18 mouse cellular contexts compared by ENCODE assay signal in genomic region chr10:51526633-51527032, GRCm38 (mm10). TPM values are rescaled to one million over a fixed set of nuclear protein-coding genes. Genes with fewer than 3 reads are reported as not detected.
DNase-seq lines count a peak whose midpoint lies in the region; ATAC-seq and TF ChIP-seq lines count a peak whose summit lies in the region.
"Had no signal": no experiment of that assay in that cellular context is flagged by ENCODE, and none has a peak within 500 bp of the region (broad histone marks: within the 10 kb centered on the region; RNA-seq: fewer than 3 reads in every experiment).

No protein-coding gene starts in this region.

- no peak overlapping the region for H3K27ac ChIP-seq in liver, embryonic 15.5 days (replicated peaks)
- no peak overlapping the region for H3K27ac ChIP-seq in liver, embryonic 11.5 days (ENCODE audit: low read depth, low read length)
- peak overlapping the region; percentile 94 for H3K27ac ChIP-seq in bone marrow macrophage, adult 2 months (ENCODE audit: insufficient read depth, low read depth, low read length)
- H3K27ac ChIP-seq in small intestine, adult 2 months (ENCODE audit: insufficient read depth, low read depth, low read length), result peak overlapping the region; percentile 47
- H3K27ac ChIP-seq: embryonic facial prominence, embryonic 12.5 days; forebrain, embryonic 15.5 days; heart, embryonic 15.5 days; hindbrain, embryonic 13.5 days had no signal

- TF ChIP-seq CTCF in C2C12 (IDR thresholded peaks at IDR 0.05; ENCODE audit: control insufficient read depth, insufficient read depth, insufficient read length), result no peak
- TF ChIP-seq CTCF in bone marrow macrophage, adult 2 months (IDR thresholded peaks at IDR 0.05; ENCODE audit: low read depth, low read length), result no peak
- TF ChIP-seq CTCF in small intestine, adult 2 months (IDR thresholded peaks at IDR 0.05; ENCODE audit: extremely low read depth, insufficient read length, insufficient replicate concordance, low read depth, low read length), result no peak

- no peak overlapping the region for H3K4me2 ChIP-seq in liver, embryonic 15.5 days
- H3K4me2 ChIP-seq in liver, embryonic 11.5 days, result no peak overlapping the region
- H3K4me2 ChIP-seq: embryonic facial prominence, embryonic 12.5 days; forebrain, embryonic 15.5 days; heart, embryonic 11.5 days; heart, embryonic 15.5 days; hindbrain, embryonic 13.5 days had no signal

- WGBS in liver, embryonic 15.5 days (ENCODE audit: insufficient replicate concordance), result 69% methylated on average over 4 of the region's 4 CpGs
- whole genome bisulfite sequencing in liver, embryonic 11.5 days, result 67% methylated on average over 4 of the region's 4 CpGs
- WGBS in small intestine, adult 2 months, result 66% methylated on average over 4 of the region's 4 CpGs

- H3K9ac ChIP-seq in liver, embryonic 15.5 days, result no peak overlapping the region
- no peak overlapping the region for H3K9ac ChIP-seq in liver, embryonic 11.5 days (ENCODE audit: low read depth, low read length)
- H3K9ac ChIP-seq: embryonic facial prominence, embryonic 12.5 days; forebrain, embryonic 15.5 days; heart, embryonic 15.5 days; hindbrain, embryonic 13.5 days had no signal

- peak overlapping the region; percentile 22; the same call in 1 of the 2 replicates for H3K4me3 ChIP-seq in liver, embryonic 15.5 days (replicated peaks)
- H3K4me3 ChIP-seq in liver, embryonic 11.5 days (ENCODE audit: low read depth, low read length), result no peak overlapping the region
- no peak overlapping the region for H3K4me3 ChIP-seq in C2C12 (ENCODE audit: insufficient read depth, poor library complexity, severe bottlenecking)
- H3K4me3 ChIP-seq in bone marrow macrophage, adult 2 months (ENCODE audit: insufficient read depth, low read length), result peak overlapping the region; percentile 93
- peak overlapping the region; percentile 39; the same call in 1 of the 2 replicates for H3K4me3 ChIP-seq in small intestine, adult 2 months (ENCODE audit: low read depth, low read length)
- H3K4me3 ChIP-seq: embryonic facial prominence, embryonic 12.5 days; forebrain, embryonic 15.5 days; heart, embryonic 15.5 days; hindbrain, embryonic 13.5 days had no signal

- no peaks in the 10 kb centered on the region for H3K9me3 ChIP-seq in liver, embryonic 15.5 days (replicated peaks)
- no peaks in the 10 kb centered on the region for H3K9me3 ChIP-seq in liver, embryonic 11.5 days (ENCODE audit: control insufficient read depth, low read length)
- H3K9me3 ChIP-seq: embryonic facial prominence, embryonic 12.5 days; forebrain, embryonic 15.5 days; heart, embryonic 15.5 days; hindbrain, embryonic 13.5 days had no signal

- no peak overlapping the region for H3ac ChIP-seq in C2C12 (ENCODE audit: control insufficient read depth, insufficient read length, low read depth)

- H3K36me3 ChIP-seq in liver, embryonic 15.5 days (replicated peaks), result no peaks in the 10 kb centered on the region
- H3K36me3 ChIP-seq in liver, embryonic 11.5 days (ENCODE audit: control insufficient read depth, insufficient read depth, low read length), result no peaks in the 10 kb centered on the region
- no peaks in the 10 kb centered on the region for H3K36me3 ChIP-seq in C2C12 (ENCODE audit: control insufficient read depth, insufficient read depth)
- H3K36me3 ChIP-seq in small intestine, adult 2 months (ENCODE audit: control insufficient read depth, insufficient read depth, low read length), result no peaks in the 10 kb centered on the region
- H3K36me3 ChIP-seq: embryonic facial prominence, embryonic 12.5 days; forebrain, embryonic 15.5 days; heart, embryonic 15.5 days; hindbrain, embryonic 13.5 days had no signal

- no peaks in the 10 kb centered on the region for H3K79me2 ChIP-seq in C2C12 (ENCODE audit: control insufficient read depth, insufficient read depth)

- no peak for TF ChIP-seq POLR2A in bone marrow macrophage, adult 2 months (IDR thresholded peaks at IDR 0.05; ENCODE audit: borderline replicate concordance, low read depth, low read length)
- TF ChIP-seq POLR2A in small intestine, adult 2 months (IDR thresholded peaks at IDR 0.05; ENCODE audit: low read depth, low read length), result no peak

- ATAC-seq in liver, embryonic 15.5 days (ENCODE audit: insufficient read depth), result no peak
- ATAC-seq in liver, embryonic 11.5 days (replicated peaks; ENCODE audit: low FRiP score), result no peak
- ATAC-seq: forebrain, embryonic 15.5 days had no signal

- H3K79me3 ChIP-seq in C2C12 (ENCODE audit: low read depth), result no peaks in the 10 kb centered on the region

- H3K27me3 ChIP-seq in liver, embryonic 15.5 days, result no peaks in the 10 kb centered on the region
- H3K27me3 ChIP-seq in liver, embryonic 11.5 days (replicated peaks; ENCODE audit: control insufficient read depth, insufficient read depth, low read length), result no peaks in the 10 kb centered on the region
- H3K27me3 ChIP-seq in C2C12 (ENCODE audit: control insufficient read depth, insufficient read depth, insufficient read length), result no peaks in the 10 kb centered on the region
- H3K27me3 ChIP-seq in small intestine, adult 2 months (ENCODE audit: control insufficient read depth, insufficient read depth, low read length), result no peaks in the 10 kb centered on the region
- H3K27me3 ChIP-seq: embryonic facial prominence, embryonic 12.5 days; forebrain, embryonic 15.5 days; heart, embryonic 15.5 days; hindbrain, embryonic 13.5 days had no signal

- DNase-seq in liver, embryonic 11.5 days (ENCODE audit: low spot score), result no peak
- no peak for DNase-seq in embryo, embryonic 10 days (ENCODE audit: low spot score)
- DNase-seq: adrenal gland, postnatal 10 days; cerebellum, adult 8-10 months; cerebellum, postnatal 14 days; gastrocnemius, postnatal 36 days; heart, adult 18-20 months; heart, postnatal 14 days had no signal

- H3K4me1 ChIP-seq in liver, embryonic 15.5 days (replicated peaks), result peaks cover 4% of the 10 kb centered on the region
- H3K4me1 ChIP-seq in liver, embryonic 11.5 days (replicated peaks; ENCODE audit: control insufficient read depth, insufficient read depth, low read length), result no peaks in the 10 kb centered on the region
- H3K4me1 ChIP-seq in bone marrow macrophage, adult 2 months (ENCODE audit: control insufficient read depth, insufficient read depth, low read length), result peaks cover 36% of the 10 kb centered on the region
- no peaks in the 10 kb centered on the region for H3K4me1 ChIP-seq in small intestine, adult 2 months (ENCODE audit: control insufficient read depth, insufficient read depth, insufficient read length, low read length)
- H3K4me1 ChIP-seq: embryonic facial prominence, embryonic 12.5 days; forebrain, embryonic 15.5 days; hindbrain, embryonic 13.5 days had no signal

TF ChIP-seq in C2C12, 6 proteins besides CTCF, POLR2A, EP300 and RAD21:
- TF ChIP-seq MYOD1 (IDR thresholded peaks at IDR 0.05; ENCODE audit: control insufficient read depth, insufficient read length, low read depth) (peak; percentile 72), CEBPB (IDR thresholded peaks at IDR 0.05; ENCODE audit: low read depth) (no peak)

RNA-seq across cellular contexts. Expression of gene Lilrb4a, which starts 35.9 kb away (rescaled TPM):
- 4.6 and 4.8 TPM in 2 replicates for polyA plus RNA-seq in liver, embryonic 15.5 days (2015; fragmentation: Nextera tagmentation; extraction: Ambion mirVana)
- polyA plus RNA-seq in liver, embryonic 11.5 days (2014; fragmentation: Nextera tagmentation; extraction: Ambion mirVana), result 3.3 and 5.1 TPM in 2 replicates
- polyA plus RNA-seq in C2C12 (2012; fragmentation: generic; extraction: Trizol), result 0.06 TPM
- polyA plus RNA-seq in bone marrow macrophage, adult 2 months (2012; ENCODE audit: insufficient read depth, insufficient read length, missing spikeins), result 1,169 and 1,255 TPM in 2 replicates
- 0.55 and 0.77 TPM in 2 replicates for polyA plus RNA-seq in small intestine, adult 2 months (2012; rRNA removed)

RNA-seq across cellular contexts. Expression of gene Lilr4b, which starts 46.2 kb away (rescaled TPM):
- polyA plus RNA-seq in liver, embryonic 15.5 days (2015; fragmentation: Nextera tagmentation; extraction: Ambion mirVana), result 1.5 TPM in 2 replicates
- 0.96 and 1.1 TPM in 2 replicates for polyA plus RNA-seq in liver, embryonic 11.5 days (2014; fragmentation: Nextera tagmentation; extraction: Ambion mirVana)
- polyA plus RNA-seq in C2C12 (2012; fragmentation: generic; extraction: Trizol), result not detected
- polyA plus RNA-seq in bone marrow macrophage, adult 2 months (2012; ENCODE audit: insufficient read depth, insufficient read length, missing spikeins), result 1,083 and 1,286 TPM in 2 replicates
- 0.57 and 1.1 TPM in 2 replicates for polyA plus RNA-seq in small intestine, adult 2 months (2012; rRNA removed)
- polyA plus RNA-seq: forebrain, embryonic 11.5 days; forebrain, embryonic 15.5 days; heart, embryonic 11.5 days had no signal

RNA-seq across cellular contexts. Expression of gene Gm49339, which starts 46.2 kb away (rescaled TPM):
- 2.1 and 2.3 TPM in 2 replicates for polyA plus RNA-seq in liver, embryonic 15.5 days (2015; fragmentation: Nextera tagmentation; extraction: Ambion mirVana)
- 2.5 TPM in 1 of 2 replicates, not detected in the other for polyA plus RNA-seq in liver, embryonic 11.5 days (2014; fragmentation: Nextera tagmentation; extraction: Ambion mirVana)
- polyA plus RNA-seq in C2C12 (2012; fragmentation: generic; extraction: Trizol), result not detected
- 444 and 484 TPM in 2 replicates for polyA plus RNA-seq in bone marrow macrophage, adult 2 months (2012; ENCODE audit: insufficient read depth, insufficient read length, missing spikeins)
- 1.2 and 1.6 TPM in 2 replicates for polyA plus RNA-seq in small intestine, adult 2 months (2012; rRNA removed)
- polyA plus RNA-seq: embryonic facial prominence, embryonic 12.5 days; forebrain, embryonic 11.5 days; forebrain, embryonic 15.5 days; heart, embryonic 11.5 days; hindbrain, embryonic 13.5 days had no signal

Comparison
In these comparisons a context has a peak if more than half of its experiments do, and no peak if none do; other contexts are left out.
1. H3K4me3 ChIP-seq: peak in liver, embryonic 15.5 days (single experiment), bone marrow macrophage, adult 2 months (single experiment) and small intestine, adult 2 months (single experiment); none in liver, embryonic 11.5 days (single experiment) and C2C12 (single experiment).
2. H3K27ac ChIP-seq: peak in bone marrow macrophage, adult 2 months (single experiment) and small intestine, adult 2 months (single experiment); none in liver, embryonic 15.5 days (single experiment) and liver, embryonic 11.5 days (single experiment).
3. RNA of gene Lilrb4a, which starts 35.9 kb away (polyA plus RNA-seq): 1,169 to 1,255 TPM in bone marrow macrophage, adult 2 months; 3.3 to 5.1 TPM in liver, embryonic 11.5 days, 4.6 to 4.8 TPM in liver, embryonic 15.5 days, 0.55 to 0.77 TPM in small intestine, adult 2 months and 0.06 TPM in C2C12 (single experiment); every median in the first group is over 100 times any median in the second.
4. RNA of gene Lilr4b, which starts 46.2 kb away (polyA plus RNA-seq): 1,083 to 1,286 TPM in bone marrow macrophage, adult 2 months; 1.5 TPM in liver, embryonic 15.5 days, 0.96 to 1.1 TPM in liver, embryonic 11.5 days, 0.57 to 1.1 TPM in small intestine, adult 2 months and not detected in C2C12 (single experiment); every median in the first group is over 100 times any median in the second.
5. RNA of gene Gm49339, which starts 46.2 kb away (polyA plus RNA-seq): 444 to 484 TPM in bone marrow macrophage, adult 2 months; 2.1 to 2.3 TPM in liver, embryonic 15.5 days, 1.2 to 1.6 TPM in small intestine, adult 2 months, 2.5 TPM in liver, embryonic 11.5 days and not detected in C2C12 (single experiment); every median in the first group is over 100 times any median in the second.